Mouse (Mus musculus) cerebellum, adult 2 months (tissue): ENCODE data around the gene Nfkb1.

Experiments
- CTCF ChIP-seq: fragments of 200-500 bp; IDR thresholded peaks from 2 replicates; pipeline ENCODE4 v1.5.1; 2011; ENCODE audit warnings: low read depth, mild to moderate bottlenecking, control low read depth, low read length, moderate library complexity, borderline replicate concordance; ENCODE audit not compliant: insufficient read depth
- POLR2A ChIP-seq: fragments of 200-500 bp; IDR thresholded peaks from 2 replicates; pipeline ENCODE4 v1.6.1; 2011; ENCODE audit warnings: low read length, control low read depth, borderline replicate concordance; ENCODE audit not compliant: insufficient read depth

- TF ChIP-seq CTCF (no peak), POLR2A (no peak)
Observed at GRCm38 (mm10) chr3:135656156-135656555, 35.2 kb downstream of the Nfkb1 start.
